Mouse (Mus musculus) inflammation-experienced regulatory T-cells, adult 6 months (primary cell): ENCODE data around the gene Kyat1. TPM values are rescaled to one million over a fixed set of nuclear protein-coding genes. Genes with fewer than 3 reads are reported as not detected.
A peak's percentile ranks its signal among the peaks of the same experiment; 100 is the strongest.

Experiments
- ATAC-seq: one replicate; pipeline ENCODE4 v1.8.0; 2017
- polyA plus RNA-seq, 3 experiments: library from polyadenylated mRNA; unstranded; fragments of 100-300 nt; shearing (Covaris generic); gene quantifications; one replicate each; pipeline ENCODE4 v1.2.1; 2017

Gene Kyat1
- 1 to 10 TPM; 6.0 to 8.8 (median 8.2) TPM for polyA plus RNA-seq

DNA sequence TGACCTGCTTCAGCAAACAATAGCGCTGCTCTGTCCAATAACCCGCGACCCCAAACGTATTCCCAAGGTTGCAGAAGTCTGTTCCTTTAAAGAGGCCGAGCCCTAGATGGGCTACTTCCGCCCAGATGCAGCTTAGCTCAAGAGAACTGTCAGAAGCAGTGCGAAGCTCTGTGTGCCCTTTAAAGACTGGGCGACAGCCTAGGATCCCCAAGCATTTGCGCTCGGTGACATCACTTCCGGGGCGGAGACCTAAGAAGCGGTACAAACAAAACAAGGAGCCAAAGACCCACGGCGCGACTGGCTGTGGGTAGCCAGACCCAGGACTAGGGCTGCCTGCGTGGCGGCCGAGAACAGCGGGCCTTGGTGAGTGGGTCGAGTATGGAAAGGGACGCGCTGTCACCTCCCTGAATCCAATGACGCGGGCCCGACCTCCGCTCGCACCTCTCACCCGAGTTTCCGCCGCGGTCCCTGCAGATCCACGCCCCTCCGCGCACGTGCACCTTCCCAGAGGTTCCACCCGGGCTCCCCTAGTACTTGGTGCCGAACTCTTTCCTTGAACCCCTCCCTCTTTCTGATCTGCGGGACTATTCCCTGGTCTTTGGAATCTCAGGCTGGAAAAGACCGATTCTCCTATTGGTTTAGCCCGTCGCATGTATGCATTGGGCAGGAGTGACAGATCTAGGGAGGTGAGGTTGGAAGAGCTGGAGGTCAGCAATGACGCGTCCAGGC, at the start of gene Kyat1:
Gene Kyat1, minus strand, starts transcription at position 219 of the 729 bp plus-strand sequence.
- ATAC-seq, result peak; percentile 98

GRCm38 (mm10) chr2:30253809-30254208, 48.2 kb upstream of the Kyat1 start:
- peak; percentile 41 for ATAC-seq

GRCm38 (mm10) chr2:30252521-30252920, 46.9 kb upstream of the Kyat1 start:
- no peak for ATAC-seq

GRCm38 (mm10) chr2:30251417-30252104, 45.9 kb upstream of the Kyat1 start:
- ATAC-seq, result peak; percentile 92

DNA sequence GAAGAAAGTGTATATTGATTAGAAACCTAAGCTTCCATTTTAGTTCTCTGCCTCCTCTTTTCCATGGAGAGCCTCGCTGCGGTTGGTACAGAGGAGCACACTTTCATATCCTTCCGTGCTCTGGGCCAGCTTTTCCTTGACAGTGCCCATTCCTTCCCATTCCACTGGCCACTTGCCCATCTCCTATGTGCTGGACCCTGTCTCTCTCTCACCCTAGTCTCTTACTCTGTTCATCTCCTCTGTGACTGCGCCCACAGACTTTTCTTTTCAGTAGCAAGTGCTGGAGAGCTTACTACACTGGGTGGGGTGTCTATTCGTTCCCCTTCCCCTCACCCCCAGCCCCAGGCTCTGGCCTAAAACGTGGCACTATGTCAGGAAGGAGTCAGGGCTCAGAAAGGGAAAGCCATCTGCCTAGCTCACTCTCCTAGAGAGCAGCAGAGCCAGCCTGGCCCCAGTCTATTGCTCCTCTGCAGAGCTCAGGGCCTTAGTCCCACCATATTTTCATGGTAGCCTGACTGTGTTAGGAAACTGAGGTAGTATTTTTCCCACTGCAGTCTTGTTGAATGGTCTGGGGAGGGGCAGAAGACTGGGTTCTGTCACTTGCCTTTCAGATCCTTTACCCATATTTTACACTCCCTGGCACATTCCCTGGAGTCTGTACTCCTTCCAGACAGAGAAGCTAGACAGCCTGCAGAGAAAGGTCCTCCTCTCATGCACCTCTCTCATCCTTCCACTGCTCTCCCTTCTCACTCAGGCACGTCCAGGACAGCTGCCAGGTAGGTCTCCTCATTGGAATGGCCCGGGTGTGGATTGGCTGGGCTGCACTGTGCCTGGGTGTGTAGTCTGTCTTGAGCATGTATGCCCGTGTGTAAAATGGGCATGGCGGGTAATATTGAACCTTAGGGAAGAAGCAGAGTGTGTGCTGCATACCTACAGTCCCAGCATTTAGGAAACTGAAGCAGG, 44.8 kb upstream of the Kyat1 start:
- no peak for ATAC-seq

DNA sequence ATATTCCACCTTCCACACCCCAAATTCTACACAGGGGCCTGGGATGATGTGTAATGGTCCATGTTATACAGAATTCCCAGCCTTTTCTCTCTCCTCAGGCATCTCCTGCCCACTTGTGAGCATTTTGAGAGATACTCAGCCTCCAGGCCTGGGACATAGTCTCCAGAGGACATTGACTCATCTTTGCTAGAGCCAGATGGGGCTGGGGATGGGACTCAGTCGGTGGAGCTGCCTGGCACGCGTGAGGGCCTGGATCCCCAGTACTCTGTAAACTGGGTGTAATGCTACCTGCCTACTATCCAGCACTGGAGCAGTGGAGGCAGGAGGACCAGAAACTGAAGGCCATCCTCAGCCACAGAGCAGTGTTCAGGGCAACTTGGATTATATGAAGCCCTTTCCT, 43.5 kb upstream of the Kyat1 start:
- ATAC-seq, result no peak

- no peak for ATAC-seq
These were observed 42.0 kb upstream of the Kyat1 start for GRCm38 (mm10) chr2:30247681-30248080.

DNA sequence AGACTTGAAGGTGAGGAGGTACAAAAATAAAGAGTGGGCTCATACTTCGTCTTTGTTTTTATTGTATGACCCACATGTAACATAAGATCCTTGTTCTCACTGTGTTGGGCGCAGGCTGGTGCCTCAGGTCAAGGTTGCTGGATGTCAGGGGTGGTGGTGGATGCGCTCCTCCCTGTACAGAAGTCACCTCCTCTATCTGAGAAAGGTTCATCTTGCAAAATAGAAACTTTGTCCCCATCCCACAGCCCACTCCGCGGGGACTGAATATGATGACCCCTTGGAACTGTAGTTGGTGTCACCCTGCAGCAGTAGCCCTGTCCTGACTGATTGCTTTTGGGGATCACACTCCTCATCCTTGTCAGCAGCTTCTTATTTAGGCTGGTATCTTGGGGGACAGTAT, 41.4 kb upstream of the Kyat1 start:
- ATAC-seq, result no peak

- no peak for ATAC-seq
These were observed 39.0 kb upstream of the Kyat1 start for GRCm38 (mm10) chr2:30244595-30245178.

DNA sequence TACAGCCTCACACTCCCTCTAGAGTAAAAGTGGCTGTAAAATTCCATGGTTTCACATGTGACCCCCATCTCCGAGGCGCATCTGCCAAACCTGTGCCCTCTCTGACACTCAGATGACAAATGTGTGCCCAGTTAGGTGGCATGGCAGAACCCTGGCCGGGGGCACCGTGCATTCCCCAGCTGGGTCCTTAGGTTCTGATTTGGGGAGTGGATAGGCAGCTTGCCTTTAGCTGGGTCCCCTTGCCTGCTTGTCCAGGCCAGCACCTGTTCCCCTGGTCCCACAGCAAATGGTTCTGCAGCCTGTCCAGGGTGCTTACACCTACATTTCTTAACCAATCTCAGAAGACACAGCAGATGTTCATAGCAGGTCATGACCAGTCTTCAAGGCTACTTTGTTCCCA, 37.7 kb upstream of the Kyat1 start:
- ATAC-seq, result no peak

- ATAC-seq, result no peak
These were observed 36.9 kb upstream of the Kyat1 start for GRCm38 (mm10) chr2:30242509-30242908.

- ATAC-seq, result no peak
These were observed 34.6 kb upstream of the Kyat1 start, which contains the start of gene Gm28035 for GRCm38 (mm10) chr2:30240267-30240666. Gene Gm28035, plus strand, starts transcription at chr2:30240567.

DNA sequence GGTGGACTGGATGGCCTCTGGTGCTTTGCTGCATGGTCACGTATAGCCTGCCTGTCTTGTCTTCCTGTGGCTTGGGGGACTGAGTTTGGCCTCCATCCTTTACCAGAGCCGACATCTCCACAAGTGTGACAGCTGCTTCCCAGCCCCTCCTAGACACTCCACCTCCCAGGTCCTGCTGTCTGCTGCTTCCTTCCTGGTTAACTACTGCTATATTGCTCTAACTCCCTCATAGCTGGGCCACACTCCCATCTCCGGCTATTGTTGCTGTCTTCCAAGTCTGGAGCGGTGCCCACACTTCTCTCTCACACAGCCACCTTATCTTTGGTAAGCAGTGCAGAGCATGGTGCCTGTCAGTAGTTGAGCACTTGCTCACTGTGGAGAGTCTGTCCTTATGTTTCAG, 34.1 kb upstream of the Kyat1 start:
- no peak for ATAC-seq

DNA sequence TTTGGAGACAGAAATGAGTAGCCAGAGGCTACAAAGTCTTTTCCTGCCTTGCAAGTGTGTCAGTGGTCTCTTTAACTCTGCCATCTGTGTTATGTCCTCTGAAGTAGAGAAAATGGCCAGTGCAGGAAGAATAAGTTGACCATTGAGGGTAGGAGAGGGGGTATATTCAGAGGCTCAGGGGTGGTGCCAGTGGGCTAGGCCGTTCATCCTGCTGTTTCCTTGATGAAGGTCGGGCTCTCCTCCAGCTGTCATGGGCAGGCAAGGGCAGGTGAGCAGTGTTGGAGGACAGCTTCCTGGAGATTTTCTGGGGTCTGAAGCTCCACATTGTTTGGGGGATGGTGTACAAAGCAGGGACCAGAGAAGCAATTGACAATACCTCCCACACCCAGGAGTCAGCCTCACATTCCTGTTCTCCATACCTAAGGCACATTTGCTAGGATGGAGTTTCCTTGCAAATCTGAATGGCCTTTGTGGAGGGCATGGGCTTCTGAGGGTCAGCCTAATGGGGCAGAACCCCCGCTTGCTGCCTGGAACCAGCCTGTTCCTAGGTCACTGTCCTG, 33.3 kb upstream of the Kyat1 start:
- no peak for ATAC-seq

GRCm38 (mm10) chr2:30237881-30238280, 32.2 kb upstream of the Kyat1 start:
- peak; percentile 41 for ATAC-seq

- peak; percentile 90 for ATAC-seq
These were observed 31.7 kb upstream of the Kyat1 start, which contains the start of gene Lrrc8a for GRCm38 (mm10) chr2:30237199-30237880. Gene Lrrc8a, plus strand, starts transcription at chr2:30237715.

DNA sequence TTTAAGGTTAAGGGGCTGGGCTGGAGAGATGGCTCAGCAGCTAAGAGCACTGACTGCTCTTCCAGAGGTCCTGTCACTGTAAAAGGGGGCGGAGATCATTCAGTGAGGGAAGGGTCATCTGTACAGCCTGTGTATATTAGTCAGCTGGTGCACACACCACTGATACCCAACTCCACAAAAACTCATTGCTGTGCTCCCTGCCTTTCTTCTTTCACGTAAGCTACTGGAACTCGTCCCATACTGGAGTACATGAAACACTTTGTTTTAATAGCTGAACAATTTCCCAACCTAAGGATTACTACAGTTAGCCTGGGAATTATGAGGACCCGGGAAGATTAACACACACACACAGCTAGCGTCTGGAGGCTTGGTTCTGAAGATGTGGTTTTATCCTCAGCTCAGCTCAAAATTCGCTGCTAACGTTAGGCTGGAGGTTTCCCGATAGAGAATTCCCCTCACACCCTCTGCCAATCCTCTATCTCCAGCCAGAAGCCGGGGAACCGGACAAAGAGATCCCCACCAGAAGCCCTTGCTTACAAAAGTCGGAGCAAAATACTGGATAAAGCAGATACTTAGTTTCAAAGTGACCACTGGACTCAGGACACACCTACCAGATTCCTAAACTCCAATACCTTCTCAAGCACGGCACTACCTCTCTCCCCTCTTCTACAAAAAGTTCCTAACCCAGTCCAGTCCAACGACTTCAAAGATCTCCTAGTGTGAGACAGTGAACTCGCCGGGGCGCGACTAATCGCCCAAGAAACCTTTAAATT, 31.0 kb upstream of the Kyat1 start:
- ATAC-seq, result no peak

DNA sequence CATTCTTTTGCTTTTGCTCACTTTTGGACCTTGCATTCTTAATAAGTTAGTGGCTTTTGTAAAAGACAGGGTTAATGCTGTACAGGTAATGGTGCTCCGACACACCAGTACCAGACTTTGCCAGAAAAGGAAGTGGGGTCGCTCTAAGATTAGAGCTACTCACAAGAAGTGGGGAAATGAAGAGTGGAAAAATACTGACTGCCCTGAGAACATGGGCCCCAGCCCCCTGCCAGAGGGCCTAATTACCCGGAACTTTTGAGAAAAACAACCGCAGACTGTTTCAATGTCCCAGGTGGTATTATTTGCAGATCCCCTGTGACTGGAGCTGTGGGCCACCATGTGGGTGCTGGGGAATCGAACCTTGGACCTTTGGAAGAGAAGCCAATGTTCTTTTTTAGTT, 29.9 kb upstream of the Kyat1 start:
- ATAC-seq, result no peak

- ATAC-seq, result no peak
These were observed 10.6 kb upstream of the Kyat1 start for GRCm38 (mm10) chr2:30216293-30216692.

DNA sequence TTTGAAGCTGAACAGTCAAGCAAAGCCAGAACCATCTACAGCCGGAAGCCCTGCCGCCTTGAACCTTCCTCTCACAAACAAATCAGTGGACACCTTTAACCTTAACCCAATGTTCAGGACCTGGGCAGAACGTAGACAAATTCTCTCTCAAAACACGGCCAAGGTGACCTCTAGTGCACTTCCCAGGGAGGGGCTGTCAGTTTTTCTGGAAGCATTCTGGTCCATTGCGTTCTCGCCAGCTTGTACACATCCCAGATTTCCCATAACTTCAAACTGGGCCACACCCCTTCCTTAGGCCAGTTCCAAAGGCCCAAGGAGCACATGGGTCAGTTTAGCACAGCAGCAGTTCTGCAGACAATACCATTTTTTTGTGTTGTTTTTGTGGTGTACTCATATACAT, 9.8 kb upstream of the Kyat1 start:
- ATAC-seq, result no peak

DNA sequence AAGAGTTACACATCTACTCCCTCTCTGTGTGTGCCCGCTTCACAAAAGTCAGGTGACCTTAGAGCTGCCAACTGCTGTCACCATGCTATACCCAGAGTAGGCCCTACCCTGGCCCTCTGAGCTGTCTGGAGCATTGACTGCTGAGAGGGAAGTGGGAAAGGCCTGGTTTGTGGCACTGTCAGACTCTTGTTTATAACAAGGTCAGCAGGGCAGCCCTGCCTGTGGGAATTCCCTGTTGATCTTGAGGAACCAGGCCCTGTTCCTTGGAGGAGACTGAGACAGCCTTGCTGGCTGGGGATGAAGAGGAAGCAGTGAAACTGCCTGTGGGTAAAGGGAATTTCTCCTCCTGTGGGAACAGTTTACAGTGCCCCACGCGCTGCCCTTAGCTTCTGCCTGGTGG, 9.1 kb upstream of the Kyat1 start:
- ATAC-seq, result no peak
